Mouse (Mus musculus): ENCODE data around the gene Gng11. TPM values are rescaled to one million over a fixed set of nuclear protein-coding genes. Genes with fewer than 3 reads are reported as not detected.

Gene Gng11
- 25.3 and 28.2 TPM in 2 replicates for polyA plus RNA-seq (2016; fragmentation: Nextera tagmentation; extraction: Ambion mirVana)

DNA sequence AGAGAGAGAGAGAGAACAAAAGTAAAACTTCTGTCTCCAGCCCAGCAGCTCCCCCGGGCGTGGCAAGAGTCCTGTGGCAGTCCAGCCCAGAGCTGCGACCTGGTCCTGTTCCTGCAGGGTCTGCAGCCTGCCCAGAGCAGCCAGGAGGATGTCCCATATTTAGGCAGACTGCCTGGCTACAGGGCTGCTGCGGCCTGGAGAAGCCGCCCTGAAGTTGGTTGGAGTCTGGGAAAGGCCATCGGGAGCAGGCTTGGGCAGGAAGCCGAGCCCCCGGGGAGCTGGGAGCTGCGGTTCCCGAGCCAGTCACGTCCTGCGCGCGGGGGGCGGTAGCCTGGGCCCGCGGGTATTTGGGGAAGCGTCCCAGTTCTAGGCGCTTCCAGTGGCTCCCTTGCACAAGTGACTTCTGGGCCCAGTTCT, at the start of gene Gng11:
Gene Gng11, plus strand, starts transcription at position 15 of the 417 bp plus-strand sequence.
- 0 out of 2 replicates have a peak, but pooled peaks cover 3% of the 10 kb centered on the region for H3K4me1 ChIP-seq
- no peaks in the 10 kb centered on the region for H3K9me3 ChIP-seq (replicated peaks)
- WGBS (ENCODE audit: insufficient replicate concordance), result 1% methylated on average over 18 of the region's 19 CpGs
- H3K27ac ChIP-seq, result peak within 1 kb of the TSS; percentile 68
- no peaks in the 10 kb centered on the region for H3K36me3 ChIP-seq
- peak within 1 kb of the TSS; percentile 52 for H3K4me3 ChIP-seq
- peak within 1 kb of the TSS; percentile 67 for H3K4me2 ChIP-seq
- peak within 1 kb of the TSS; percentile 60 for H3K9ac ChIP-seq
- no peaks in the 10 kb centered on the region for H3K27me3 ChIP-seq (replicated peaks)
- peak; percentile 80 for ATAC-seq

GRCm38 (mm10) chr6:3954969-3955368, 48.7 kb upstream of the Gng11 start:
- Histone ChIP-seq H3K4me2 (no peak overlapping the region), H3K4me3 (no peak overlapping the region), H3K27ac (no peak overlapping the region), H3K27me3 (replicated peaks) (no peaks in the 10 kb centered on the region), H3K9me3 (replicated peaks) (no peaks in the 10 kb centered on the region), H3K36me3 (no peaks in the 10 kb centered on the region), H3K4me1 (no peaks in the 10 kb centered on the region), H3K9ac (no peak overlapping the region)
- ATAC-seq, result no peak
- 53% methylated on average over 4 of the region's 4 CpGs for WGBS (ENCODE audit: insufficient replicate concordance)

- peak overlapping the region; percentile 17; the same call in 1 of the 2 replicates for H3K4me3 ChIP-seq
- H3K9ac ChIP-seq, result no peak overlapping the region
These were observed 35.8 kb upstream of the Gng11 start for GRCm38 (mm10) chr6:3967676-3968626.

DNA sequence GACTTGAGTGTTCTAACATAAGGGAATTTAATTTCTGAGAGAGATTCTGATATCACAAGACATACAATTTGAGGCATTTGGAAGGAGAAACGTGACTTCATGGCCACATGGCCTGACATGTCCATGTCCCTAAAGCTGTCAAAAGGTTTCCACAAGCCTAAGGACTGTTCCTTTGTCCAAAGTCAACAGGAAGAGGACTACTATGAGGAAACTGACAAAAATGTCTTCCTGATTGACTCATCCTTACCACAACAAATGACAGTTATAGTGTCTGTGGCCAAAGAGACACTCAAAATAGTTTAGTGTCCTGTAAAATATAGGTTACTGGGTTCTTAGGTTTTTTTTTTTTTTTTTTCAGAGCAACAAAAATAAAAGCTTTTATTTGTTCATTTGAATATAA, 30.0 kb upstream of the Gng11 start:
- no peak for ATAC-seq
- no peak overlapping the region for H3K4me2 ChIP-seq
- 11% methylated on average over 1 of the region's 1 CpGs for WGBS (ENCODE audit: insufficient replicate concordance)
- H3K9ac ChIP-seq, result no peak overlapping the region
- H3K36me3 ChIP-seq, result no peaks in the 10 kb centered on the region
- no peak overlapping the region for H3K4me3 ChIP-seq
- H3K27ac ChIP-seq, result no peak overlapping the region
- no peaks in the 10 kb centered on the region for H3K4me1 ChIP-seq
- H3K27me3 ChIP-seq (replicated peaks), result no peaks in the 10 kb centered on the region
- no peaks in the 10 kb centered on the region for H3K9me3 ChIP-seq (replicated peaks)

More at GRCm38 (mm10) chr6:3967676-3968626, 35.8 kb upstream of the Gng11 start:
- peaks cover 11% of the 10 kb centered on the region; the same call in 1 of the 2 replicates for H3K27me3 ChIP-seq (replicated peaks)
- WGBS (ENCODE audit: insufficient replicate concordance), result 12% methylated on average over 31 of the region's 31 CpGs
- 0 out of 2 replicates have a peak, but pooled peaks have one; percentile 27 for ATAC-seq
- no peaks in the 10 kb centered on the region for H3K36me3 ChIP-seq
- no peaks in the 10 kb centered on the region for H3K9me3 ChIP-seq (replicated peaks)
- H3K4me1 ChIP-seq, result no peaks in the 10 kb centered on the region
- no peak overlapping the region for H3K27ac ChIP-seq
- peak overlapping the region; percentile 53 for H3K4me2 ChIP-seq

- 70% methylated on average over 5 of the region's 5 CpGs for WGBS (ENCODE audit: insufficient replicate concordance)
- no peak for ATAC-seq
- H3K27ac ChIP-seq, result no peak overlapping the region
- H3K9ac ChIP-seq, result no peak overlapping the region
- H3K36me3 ChIP-seq, result no peaks in the 10 kb centered on the region
- H3K4me3 ChIP-seq, result no peak overlapping the region
- no peak overlapping the region for H3K4me2 ChIP-seq
- H3K4me1 ChIP-seq, result no peaks in the 10 kb centered on the region
- H3K27me3 ChIP-seq (replicated peaks), result no peaks in the 10 kb centered on the region
- no peaks in the 10 kb centered on the region for H3K9me3 ChIP-seq (replicated peaks)
These were observed 20.9 kb upstream of the Gng11 start for GRCm38 (mm10) chr6:3982661-3983284.

DNA sequence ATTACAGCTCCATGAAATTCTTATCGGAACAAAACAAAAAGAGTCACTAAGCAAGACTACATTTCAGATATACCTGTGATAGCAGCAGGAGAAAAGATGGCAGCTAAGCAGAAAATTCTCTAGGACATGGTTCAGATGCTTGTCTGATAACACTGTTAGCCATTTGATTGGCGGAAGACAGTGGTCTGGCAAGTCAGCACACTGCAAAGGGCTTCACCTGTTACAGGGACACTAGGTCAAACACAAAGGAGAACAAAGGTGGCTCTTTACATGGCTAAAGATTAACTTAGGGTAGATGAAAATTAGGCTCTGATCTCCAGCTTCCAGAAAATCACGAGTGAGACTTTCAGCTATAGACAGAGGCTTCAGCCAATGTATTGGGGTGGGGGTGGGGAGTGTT, 15.0 kb upstream of the Gng11 start, which contains the start of gene Tfpi2:
Gene Tfpi2, minus strand, starts transcription at position 170 of the 400 bp plus-strand sequence.
- H3K9ac ChIP-seq, result no peak within 1 kb of the TSS
- H3K36me3 ChIP-seq, result no peaks in the 10 kb centered on the region
- 0 out of 2 replicates have a peak within 1 kb of the TSS, but pooled peaks have one; percentile 10 for H3K27ac ChIP-seq
- H3K4me1 ChIP-seq, result no peaks in the 10 kb centered on the region
- 52% methylated on average over 3 of the region's 3 CpGs for WGBS (ENCODE audit: insufficient replicate concordance)
- no peak within 1 kb of the TSS for H3K4me2 ChIP-seq
- H3K4me3 ChIP-seq, result peak within 1 kb of the TSS; percentile 11; the same call in 1 of the 2 replicates
- peak; percentile 80 for ATAC-seq
- H3K9me3 ChIP-seq (replicated peaks), result no peaks in the 10 kb centered on the region
- no peaks in the 10 kb centered on the region for H3K27me3 ChIP-seq (replicated peaks)

DNA sequence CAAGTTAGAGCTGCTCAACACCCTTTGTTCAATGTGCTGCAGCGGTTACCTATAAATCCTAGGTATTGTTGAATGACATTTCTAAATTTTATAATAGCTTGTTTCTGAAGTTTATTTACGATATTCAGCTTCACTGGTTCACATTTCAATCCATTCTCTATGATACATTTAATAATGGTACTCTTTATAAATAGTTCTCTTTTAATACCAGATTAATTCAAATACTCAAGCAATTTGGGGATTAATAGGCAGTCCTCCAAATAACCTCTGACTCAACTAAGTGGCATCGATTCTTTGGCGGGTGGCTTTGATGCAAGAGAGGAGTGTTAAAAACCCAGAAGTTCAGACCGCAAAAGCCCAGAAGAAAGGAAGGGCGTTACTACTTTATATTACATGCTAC, 10.2 kb upstream of the Gng11 start, which contains the start of gene Gngt1:
Gene Gngt1, plus strand, starts transcription at position 301 of the 400 bp plus-strand sequence.
- no peak for ATAC-seq

DNA sequence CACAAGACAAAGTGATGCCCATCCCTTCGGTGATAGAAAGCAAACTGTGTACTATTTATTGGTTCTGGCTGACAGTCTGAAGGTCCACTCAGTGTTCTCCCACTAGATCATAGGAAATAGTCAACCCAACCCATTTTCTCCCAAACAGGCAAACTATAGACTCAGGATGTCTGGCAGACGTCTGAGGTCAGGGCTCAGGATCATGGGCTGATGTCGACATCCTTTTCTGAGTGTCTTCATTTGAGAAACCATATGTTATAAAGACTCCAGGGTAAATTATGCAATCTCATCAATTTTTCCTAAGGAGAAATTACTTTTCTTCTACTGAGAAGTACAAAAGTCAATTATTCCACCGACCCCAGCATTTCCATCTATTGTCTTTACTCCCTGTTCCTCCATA, 5.6 kb upstream of the Gng11 start:
- H3K27ac ChIP-seq, result no peak overlapping the region
- no peak for ATAC-seq
- H3K9me3 ChIP-seq (replicated peaks), result no peaks in the 10 kb centered on the region
- no peaks in the 10 kb centered on the region for H3K27me3 ChIP-seq (replicated peaks)
- no peaks in the 10 kb centered on the region for H3K4me1 ChIP-seq
- WGBS (ENCODE audit: insufficient replicate concordance), result 59% methylated on average over 4 of the region's 4 CpGs
- H3K4me3 ChIP-seq, result no peak overlapping the region
- no peak overlapping the region for H3K4me2 ChIP-seq
- H3K36me3 ChIP-seq, result no peaks in the 10 kb centered on the region
- no peak overlapping the region for H3K9ac ChIP-seq

More for the DNA sequence above, 10.2 kb upstream of the Gng11 start, which contains the start of gene Gngt1:
- 77% methylated on average over 6 of the region's 6 CpGs for WGBS (ENCODE audit: insufficient replicate concordance)
- no peak within 1 kb of the TSS for H3K27ac ChIP-seq
- no peaks in the 10 kb centered on the region for H3K36me3 ChIP-seq
- no peaks in the 10 kb centered on the region for H3K4me1 ChIP-seq
- H3K27me3 ChIP-seq (replicated peaks), result no peaks in the 10 kb centered on the region
- H3K4me2 ChIP-seq, result no peak within 1 kb of the TSS
- H3K4me3 ChIP-seq, result no peak within 1 kb of the TSS
- no peak within 1 kb of the TSS for H3K9ac ChIP-seq
- H3K9me3 ChIP-seq (replicated peaks), result no peaks in the 10 kb centered on the region

GRCm38 (mm10) chr6:3999296-3999695, 4.4 kb upstream of the Gng11 start:
- Histone ChIP-seq H3K4me3 (no peak overlapping the region), H3K27ac (no peak overlapping the region), H3K9ac (no peak overlapping the region), H3K9me3 (replicated peaks) (no peaks in the 10 kb centered on the region), H3K4me1 (no peaks in the 10 kb centered on the region), H3K36me3 (no peaks in the 10 kb centered on the region), H3K4me2 (no peak overlapping the region), H3K27me3 (replicated peaks) (no peaks in the 10 kb centered on the region)
- 67% methylated on average over 6 of the region's 6 CpGs for WGBS (ENCODE audit: insufficient replicate concordance)
- no peak for ATAC-seq

DNA sequence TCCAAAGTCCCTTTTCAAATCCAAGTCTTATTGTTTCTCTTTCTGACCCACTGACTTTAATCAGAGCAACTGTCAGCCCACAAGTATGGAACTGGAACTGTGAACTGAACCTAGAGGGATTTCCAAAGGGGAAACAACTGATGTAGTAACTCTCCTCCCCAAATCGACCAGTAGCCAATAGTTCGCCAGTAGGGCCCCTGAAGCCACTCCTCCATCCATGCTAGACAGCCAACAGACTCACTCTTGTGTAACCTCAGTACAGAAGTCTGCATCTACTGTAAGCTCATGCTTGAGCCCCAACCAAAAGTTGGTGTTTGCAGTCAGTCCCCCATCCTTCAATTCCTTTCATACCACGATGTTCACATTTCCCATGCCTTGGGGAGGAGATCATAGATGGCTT, 3.0 kb upstream of the Gng11 start:
- no peak for ATAC-seq
- H3K27ac ChIP-seq, result no peak overlapping the region

DNA sequence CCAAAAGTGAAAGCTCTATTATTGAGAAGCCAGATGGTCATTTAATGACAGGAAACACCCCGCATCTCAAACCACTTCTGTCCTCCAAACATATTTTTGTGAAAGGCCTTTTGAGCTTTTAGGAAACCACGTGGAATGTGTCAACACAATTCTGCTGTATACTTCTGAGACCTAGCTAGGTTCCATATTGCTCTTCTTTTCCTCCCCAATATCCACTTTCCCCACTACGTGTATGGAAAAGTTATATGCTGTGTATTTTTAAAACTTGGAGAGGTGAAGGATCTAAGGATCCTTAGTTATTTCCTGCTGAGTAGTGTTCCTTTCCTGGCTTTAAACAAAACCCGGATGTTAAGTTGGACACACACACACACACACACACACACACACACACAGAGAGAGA, 259 bp upstream of the Gng11 start:
- Histone ChIP-seq H3K36me3 (no peaks in the 10 kb centered on the region), H3K27ac (0 out of 2 replicates have a peak overlapping the region, but pooled peaks have one; percentile 45), H3K4me3 (no peak overlapping the region), H3K27me3 (replicated peaks) (no peaks in the 10 kb centered on the region), H3K9me3 (replicated peaks) (no peaks in the 10 kb centered on the region), H3K4me2 (peak overlapping the region; percentile 67), H3K4me1 (0 out of 2 replicates have a peak, but pooled peaks cover 3% of the 10 kb centered on the region), H3K9ac (no peak overlapping the region)
- 21% methylated on average over 4 of the region's 4 CpGs for WGBS (ENCODE audit: insufficient replicate concordance)
- ATAC-seq, result 0 out of 2 replicates have a peak, but pooled peaks have one; percentile 4

More for the DNA sequence above, 3.0 kb upstream of the Gng11 start:
- no peaks in the 10 kb centered on the region for H3K36me3 ChIP-seq
- H3K4me1 ChIP-seq, result 0 out of 2 replicates have a peak, but pooled peaks cover 3% of the 10 kb centered on the region
- 55% methylated on average over 3 of the region's 3 CpGs for WGBS (ENCODE audit: insufficient replicate concordance)
- H3K9ac ChIP-seq, result no peak overlapping the region
- H3K27me3 ChIP-seq (replicated peaks), result no peaks in the 10 kb centered on the region
- no peak overlapping the region for H3K4me2 ChIP-seq
- no peak overlapping the region for H3K4me3 ChIP-seq
- no peaks in the 10 kb centered on the region for H3K9me3 ChIP-seq (replicated peaks)
